Mouse (Mus musculus) liver, embryonic 15.5 days (tissue): ENCODE data around the gene Cpvl. TPM values are rescaled to one million over a fixed set of nuclear protein-coding genes. Genes with fewer than 3 reads are reported as not detected.

Source experiments
- ATAC-seq: fragments of 200-750 bp; cut with Nextera tagmentation; 2 replicates; pipeline ENCODE4 v1.8.0; 2017; ENCODE audit warnings: moderate number of reproducible peaks, mild to moderate bottlenecking, moderate library complexity; ENCODE audit not compliant: insufficient read depth
- H3K27ac ChIP-seq: fragments of 300-500 bp; sonication (generic); replicated peaks from 2 replicates; pipeline ENCODE4 v1.5.1; 2015; ENCODE audit warnings: mild to moderate bottlenecking, inconsistent platforms
- H3K27me3 ChIP-seq: fragments of 300-500 bp; sonication (generic); 2 replicates; pipeline ENCODE4 v1.6.1; 2015; ENCODE audit warnings: mild to moderate bottlenecking, inconsistent platforms
- H3K36me3 ChIP-seq: fragments of 300-500 bp; sonication (generic); replicated peaks from 2 replicates; pipeline ENCODE4 v1.6.1; 2015; ENCODE audit warnings: moderate library complexity, mild to moderate bottlenecking, inconsistent platforms
- H3K4me1 ChIP-seq: fragments of 300-500 bp; sonication (generic); replicated peaks from 2 replicates; pipeline ENCODE4 v1.6.1; 2015; ENCODE audit warnings: inconsistent platforms
- H3K4me2 ChIP-seq: fragments of 300-500 bp; sonication (generic); 2 replicates; pipeline ENCODE4 v1.6.1; 2015; ENCODE audit warnings: moderate library complexity, mild to moderate bottlenecking, inconsistent platforms
- H3K4me3 ChIP-seq: fragments of 300-500 bp; sonication (generic); replicated peaks from 2 replicates; pipeline ENCODE4 v1.5.1; 2015; ENCODE audit warnings: mild to moderate bottlenecking, inconsistent platforms
- H3K9ac ChIP-seq: fragments of 300-500 bp; sonication (generic); 2 replicates; pipeline ENCODE4 v1.6.1; 2015; ENCODE audit warnings: moderate library complexity, mild to moderate bottlenecking, inconsistent platforms
- H3K9me3 ChIP-seq: fragments of 300-500 bp; sonication (generic); replicated peaks from 2 replicates; pipeline ENCODE4 v1.6.1; 2016; ENCODE audit warnings: inconsistent platforms
- WGBS: fragments of 180-500 bp; shearing (Covaris S2); methylation state at CpG from one replicate; pipeline ENCODE4 v1.1.7; 2015; ENCODE audit warnings: mixed read lengths; ENCODE audit not compliant: insufficient replicate concordance; 5-methylcytosine and 5-hydroxymethylcytosine counted together
- polyA plus RNA-seq: library from polyadenylated mRNA; unstranded; fragments of >200 nt; fragmentation: Nextera tagmentation; extraction: Ambion mirVana; gene quantifications from 2 replicates; pipeline ENCODE4 v1.2.1, GENCODE M21; 2015

Gene Cpvl
- polyA plus RNA-seq, 1 experiment from 2014 or later: not detected

DNA sequence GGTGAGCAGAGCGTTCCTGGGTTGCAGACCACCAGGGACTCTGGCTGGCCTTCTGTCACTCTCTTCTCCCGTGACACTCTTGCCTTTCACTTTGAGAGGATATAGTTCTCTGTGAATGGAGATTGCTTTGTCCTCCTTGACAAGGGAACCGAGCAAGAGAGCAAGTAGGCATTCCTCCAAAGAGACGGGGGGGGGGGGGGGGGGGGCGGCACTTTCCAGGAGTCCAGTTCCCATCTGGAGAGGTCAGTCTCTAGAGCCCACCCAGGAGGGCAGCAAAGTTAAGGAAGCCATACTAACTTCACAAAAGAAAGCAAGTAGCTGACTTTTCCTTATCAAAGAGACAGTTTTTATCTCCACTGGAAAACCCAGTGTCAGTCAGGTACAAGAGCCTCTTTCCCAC, 69.0 kb downstream of the Cpvl start:
- ATAC-seq: no peak
- Histone ChIP-seq H3K9me3 (no peaks in the 10 kb centered on the region), H3K4me2 (no peak overlapping the region), H3K27me3 (no peaks in the 10 kb centered on the region), H3K4me3 (no peak overlapping the region), H3K36me3 (no peaks in the 10 kb centered on the region), H3K9ac (no peak overlapping the region), H3K27ac (no peak overlapping the region), H3K4me1 (peaks cover 14% of the 10 kb centered on the region)
- WGBS: 41% methylated on average over 5 of the region's 5 CpGs

DNA sequence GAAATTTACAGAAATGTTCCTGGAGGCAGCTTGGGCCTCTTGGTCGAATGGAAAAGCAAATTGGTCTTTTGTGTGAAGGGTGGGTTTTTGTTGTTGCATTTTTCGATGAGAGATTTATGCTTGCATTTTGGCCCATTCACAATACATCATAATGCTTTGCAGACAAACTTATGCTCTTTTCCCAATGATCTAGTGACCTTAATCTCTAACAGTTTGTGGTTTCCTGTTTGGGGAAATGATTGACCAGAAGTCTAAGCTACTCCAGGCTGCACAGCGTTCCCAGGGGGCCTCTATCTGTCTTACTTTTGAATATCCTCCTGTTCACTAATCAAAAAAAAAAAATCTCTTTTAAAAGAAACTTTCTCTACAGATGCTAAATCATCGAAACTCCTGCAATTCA, 71.6 kb downstream of the Cpvl start:
- no peaks in the 10 kb centered on the region for H3K27me3 ChIP-seq
- no peaks in the 10 kb centered on the region for H3K9me3 ChIP-seq
- no peak overlapping the region for H3K4me3 ChIP-seq
- H3K27ac ChIP-seq: no peak overlapping the region
- H3K9ac ChIP-seq: no peak overlapping the region
- H3K4me2 ChIP-seq: no peak overlapping the region
- ATAC-seq: no peak
- WGBS: 10% methylated on average over 4 of the region's 4 CpGs
- no peaks in the 10 kb centered on the region for H3K36me3 ChIP-seq
- peaks cover 14% of the 10 kb centered on the region for H3K4me1 ChIP-seq

DNA sequence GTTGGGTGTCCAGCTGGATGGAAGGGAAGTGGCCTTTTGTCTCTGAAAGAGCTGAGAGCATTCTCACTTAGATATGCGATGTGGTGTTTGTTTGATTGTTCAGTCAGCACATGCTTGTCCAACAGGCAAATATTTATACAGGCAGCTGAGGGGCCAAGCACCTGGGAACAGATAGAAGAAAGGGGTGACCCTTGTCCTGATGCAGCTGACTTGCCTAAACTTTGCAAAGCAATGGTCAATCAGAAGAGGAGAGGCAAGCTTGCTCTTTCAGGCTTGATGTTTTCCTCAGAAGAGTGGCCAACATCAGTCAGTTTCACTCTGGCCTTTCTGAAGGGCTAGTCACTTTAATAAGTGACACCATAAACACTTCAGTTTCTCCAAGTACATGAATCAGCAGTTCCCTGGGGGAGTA, 72.4 kb downstream of the Cpvl start:
- ATAC-seq: no peak
- no peak overlapping the region for H3K4me2 ChIP-seq
- 15% methylated on average over 1 of the region's 1 CpGs for WGBS

DNA sequence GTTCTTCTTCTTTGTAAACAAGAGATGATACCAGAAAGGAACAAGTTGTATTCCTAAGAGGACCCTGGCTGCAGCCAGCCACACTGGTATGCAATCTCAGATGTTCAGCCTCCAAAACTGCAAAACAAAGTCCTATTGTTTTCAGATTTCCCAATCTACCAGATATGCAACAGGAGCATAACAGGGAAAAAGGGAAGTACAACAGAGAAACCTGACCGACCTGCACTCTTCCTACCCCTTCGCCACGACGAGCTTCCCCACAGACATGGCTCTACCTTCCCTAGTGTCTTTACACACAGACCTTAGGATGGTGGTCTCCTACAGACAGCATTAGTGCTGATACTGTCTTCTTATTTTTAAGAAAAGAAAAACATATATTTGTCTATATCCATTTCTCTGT, 72.9 kb downstream of the Cpvl start:
- no peaks in the 10 kb centered on the region for H3K9me3 ChIP-seq
- 30% methylated on average over 4 of the region's 4 CpGs for WGBS
- H3K4me2 ChIP-seq: no peak overlapping the region
- H3K4me3 ChIP-seq: no peak overlapping the region
- no peaks in the 10 kb centered on the region for H3K27me3 ChIP-seq
- H3K36me3 ChIP-seq: no peaks in the 10 kb centered on the region
- H3K4me1 ChIP-seq: peaks cover 14% of the 10 kb centered on the region
- no peak overlapping the region for H3K27ac ChIP-seq
- ATAC-seq: no peak
- H3K9ac ChIP-seq: no peak overlapping the region

More for the DNA sequence above, 72.4 kb downstream of the Cpvl start:
- H3K27me3 ChIP-seq: no peaks in the 10 kb centered on the region
- no peaks in the 10 kb centered on the region for H3K9me3 ChIP-seq
- H3K4me3 ChIP-seq: no peak overlapping the region
- peaks cover 14% of the 10 kb centered on the region for H3K4me1 ChIP-seq
- H3K36me3 ChIP-seq: no peaks in the 10 kb centered on the region
- H3K9ac ChIP-seq: no peak overlapping the region
- no peak overlapping the region for H3K27ac ChIP-seq

DNA sequence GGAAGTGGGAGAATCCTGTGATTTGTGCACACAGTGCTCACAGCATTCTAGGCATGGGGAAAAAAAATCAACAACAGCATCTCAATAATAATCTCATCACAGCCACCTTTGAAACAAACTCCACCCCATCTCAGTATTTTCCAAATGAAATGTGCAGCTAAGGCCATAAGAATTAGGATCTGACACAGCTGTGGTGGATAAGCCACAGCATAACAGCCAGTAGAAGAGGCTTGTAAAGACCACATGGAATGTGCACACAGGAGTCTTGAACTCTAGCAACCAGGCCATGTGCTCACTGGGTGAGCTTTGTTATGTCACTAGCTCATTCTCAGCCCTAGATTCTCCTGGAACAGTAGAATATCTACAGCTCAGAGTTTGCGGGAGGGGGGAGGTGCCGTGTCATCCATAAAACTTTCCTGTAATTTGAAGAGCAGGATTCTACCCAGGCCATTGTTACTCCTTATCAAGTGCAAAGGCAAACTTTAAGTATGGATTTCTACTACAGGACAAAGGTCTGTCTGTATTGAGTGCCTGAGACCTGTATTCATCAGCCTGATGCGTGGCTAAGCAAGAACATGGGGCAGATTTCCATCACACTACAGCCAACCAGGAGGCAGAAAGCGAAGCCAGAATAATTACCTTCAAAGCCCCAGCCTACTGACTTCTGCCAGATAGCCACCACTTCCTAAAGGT, 73.6 kb downstream of the Cpvl start:
- H3K9me3 ChIP-seq: no peaks in the 10 kb centered on the region
- no peak overlapping the region for H3K9ac ChIP-seq
- peaks cover 14% of the 10 kb centered on the region for H3K4me1 ChIP-seq
- no peak overlapping the region for H3K4me2 ChIP-seq
- 59% methylated on average over 4 of the region's 4 CpGs for WGBS
- H3K27ac ChIP-seq: no peak overlapping the region
- H3K4me3 ChIP-seq: no peak overlapping the region
- ATAC-seq: no peak
- H3K36me3 ChIP-seq: no peaks in the 10 kb centered on the region
- H3K27me3 ChIP-seq: no peaks in the 10 kb centered on the region

DNA sequence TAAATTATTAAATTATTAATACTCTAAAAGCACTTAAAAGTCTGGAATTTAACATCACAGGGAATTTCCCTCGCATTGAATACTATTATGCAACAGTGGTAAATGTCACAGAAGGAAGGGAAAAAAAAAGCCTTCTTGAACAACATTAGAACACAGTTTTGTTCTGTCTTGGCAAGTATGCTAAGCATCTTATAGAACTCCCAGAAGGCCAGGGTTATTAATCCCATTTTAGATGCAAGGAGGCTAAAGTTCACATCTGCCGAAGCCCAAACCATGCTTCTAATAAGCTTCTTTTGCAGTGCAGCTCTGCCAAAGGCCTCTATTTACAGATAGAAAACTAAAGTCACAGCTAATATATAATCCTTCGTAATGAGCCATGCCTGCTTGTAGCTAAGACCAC, 74.3 kb downstream of the Cpvl start:
- Histone ChIP-seq H3K4me3 (no peak overlapping the region), H3K9ac (no peak overlapping the region), H3K9me3 (no peaks in the 10 kb centered on the region), H3K36me3 (no peaks in the 10 kb centered on the region), H3K27me3 (no peaks in the 10 kb centered on the region), H3K27ac (no peak overlapping the region), H3K4me2 (no peak overlapping the region), H3K4me1 (peaks cover 14% of the 10 kb centered on the region)
- ATAC-seq: no peak
- 55% methylated on average over 3 of the region's 3 CpGs for WGBS

DNA sequence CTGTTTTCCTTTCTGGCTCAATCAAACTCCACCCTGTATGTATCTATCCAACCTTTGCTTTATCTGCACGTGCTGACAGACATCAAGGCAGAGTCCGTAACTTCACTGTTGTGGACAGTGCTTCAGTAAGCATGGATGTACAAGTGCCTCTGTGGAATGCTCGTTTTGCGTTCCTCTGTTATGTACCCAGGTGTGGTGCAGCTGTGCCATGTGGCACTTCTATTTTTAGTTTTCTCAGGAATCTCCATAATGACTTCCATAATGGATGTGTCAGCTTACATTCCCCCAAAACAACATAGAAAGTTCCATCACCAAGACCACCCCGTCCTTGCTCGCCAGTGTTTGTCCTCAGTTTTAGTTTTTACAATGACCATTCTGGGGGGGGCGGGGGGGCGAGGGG, 76.7 kb downstream of the Cpvl start:
- ATAC-seq: no peak
- WGBS: 62% methylated on average over 8 of the region's 8 CpGs
- no peak overlapping the region for H3K27ac ChIP-seq

DNA sequence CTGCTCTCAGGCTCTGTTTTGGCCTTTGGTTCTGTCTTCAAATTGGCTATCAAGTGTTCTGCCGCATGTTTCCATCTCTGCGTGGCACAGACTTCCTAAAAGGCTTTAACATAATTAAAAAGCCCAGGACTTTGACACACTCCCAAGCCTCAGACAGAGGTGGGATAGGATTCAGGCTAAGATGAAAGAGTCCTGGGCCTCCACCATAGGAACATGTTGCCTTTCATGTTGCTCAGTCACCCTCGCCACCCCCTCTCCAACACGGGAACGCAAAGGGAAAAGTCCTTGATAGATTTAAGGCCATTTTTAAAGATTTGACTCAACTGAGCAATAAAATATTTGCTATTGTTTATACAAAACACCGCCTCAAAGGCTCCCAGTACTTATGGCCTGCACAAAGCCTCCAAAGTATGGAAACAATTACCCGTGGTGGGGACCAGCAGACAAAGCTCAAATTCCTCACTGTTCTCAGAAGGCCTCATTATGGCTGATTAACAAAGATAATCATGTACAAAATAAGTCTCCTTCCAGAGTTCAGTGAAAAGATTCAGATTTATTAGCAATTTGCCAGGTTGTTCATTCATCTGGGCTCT, 80.5 kb downstream of the Cpvl start:
- no peaks in the 10 kb centered on the region for H3K36me3 ChIP-seq
- no peak for ATAC-seq
- WGBS: 69% methylated on average over 7 of the region's 7 CpGs

More for the DNA sequence above, 76.7 kb downstream of the Cpvl start:
- H3K9ac ChIP-seq: no peak overlapping the region
- no peak overlapping the region for H3K4me2 ChIP-seq
- no peak overlapping the region for H3K4me3 ChIP-seq
- H3K27me3 ChIP-seq: no peaks in the 10 kb centered on the region
- H3K36me3 ChIP-seq: no peaks in the 10 kb centered on the region
- peaks cover 16% of the 10 kb centered on the region for H3K4me1 ChIP-seq
- H3K9me3 ChIP-seq: no peaks in the 10 kb centered on the region

DNA sequence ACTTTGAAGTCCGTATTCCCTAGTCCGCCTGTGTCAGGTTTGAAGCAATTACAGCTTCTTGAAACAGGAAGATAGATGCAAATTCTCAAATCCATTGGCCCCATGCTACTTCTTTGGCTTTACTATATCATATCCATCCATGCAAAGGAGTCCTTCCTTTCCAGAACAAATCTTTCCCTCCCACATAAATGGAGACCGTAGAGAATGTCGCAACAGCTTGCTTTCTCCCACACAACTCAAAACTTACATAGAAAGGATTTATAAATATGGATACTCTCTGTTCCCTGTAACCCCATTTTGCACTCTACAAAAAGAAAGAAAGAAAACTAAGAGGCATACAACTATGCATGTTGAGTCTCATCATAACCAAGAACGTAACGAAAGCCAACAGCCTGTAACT, 81.3 kb downstream of the Cpvl start:
- Histone ChIP-seq H3K36me3 (no peaks in the 10 kb centered on the region), H3K9ac (no peak overlapping the region), H3K4me3 (no peak overlapping the region), H3K27me3 (no peaks in the 10 kb centered on the region), H3K9me3 (no peaks in the 10 kb centered on the region), H3K4me2 (no peak overlapping the region), H3K27ac (no peak overlapping the region), H3K4me1 (peaks cover 7% of the 10 kb centered on the region; the same call in 1 of the 2 replicates)
- ATAC-seq: no peak
- 71% methylated on average over 6 of the region's 6 CpGs for WGBS

More for the DNA sequence above, 80.5 kb downstream of the Cpvl start:
- H3K9me3 ChIP-seq: no peaks in the 10 kb centered on the region
- H3K4me2 ChIP-seq: no peak overlapping the region
- no peak overlapping the region for H3K4me3 ChIP-seq
- no peaks in the 10 kb centered on the region for H3K27me3 ChIP-seq
- peaks cover 7% of the 10 kb centered on the region; the same call in 1 of the 2 replicates for H3K4me1 ChIP-seq
- H3K27ac ChIP-seq: no peak overlapping the region
- no peak overlapping the region for H3K9ac ChIP-seq

DNA sequence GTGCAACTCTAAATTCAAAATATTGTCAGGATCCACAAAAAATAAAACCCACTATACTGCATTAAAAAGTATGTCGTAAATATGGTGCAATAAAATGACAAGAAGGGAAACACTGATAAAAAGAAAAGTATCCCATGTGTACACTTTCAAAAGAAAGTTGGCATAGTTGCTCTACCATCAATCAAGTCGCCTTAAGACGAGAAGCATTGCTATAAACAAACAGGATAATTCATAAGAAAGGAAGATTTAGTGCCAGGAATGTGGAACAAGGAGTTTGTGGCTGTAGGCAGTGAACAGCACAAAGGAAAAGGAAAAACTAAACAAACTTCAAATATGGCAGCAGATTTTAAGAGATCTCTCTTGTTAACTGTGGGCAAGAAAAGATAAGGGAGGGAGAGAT, 84.7 kb downstream of the Cpvl start:
- no peak overlapping the region for H3K4me3 ChIP-seq
- H3K27me3 ChIP-seq: no peaks in the 10 kb centered on the region
- no peak overlapping the region for H3K4me2 ChIP-seq
- no peaks in the 10 kb centered on the region for H3K9me3 ChIP-seq
- no peaks in the 10 kb centered on the region for H3K36me3 ChIP-seq
- WGBS: 53% methylated on average over 3 of the region's 3 CpGs
- no peak for ATAC-seq
- H3K27ac ChIP-seq: no peak overlapping the region
- H3K4me1 ChIP-seq: peaks cover 7% of the 10 kb centered on the region; the same call in 1 of the 2 replicates
- H3K9ac ChIP-seq: no peak overlapping the region

DNA sequence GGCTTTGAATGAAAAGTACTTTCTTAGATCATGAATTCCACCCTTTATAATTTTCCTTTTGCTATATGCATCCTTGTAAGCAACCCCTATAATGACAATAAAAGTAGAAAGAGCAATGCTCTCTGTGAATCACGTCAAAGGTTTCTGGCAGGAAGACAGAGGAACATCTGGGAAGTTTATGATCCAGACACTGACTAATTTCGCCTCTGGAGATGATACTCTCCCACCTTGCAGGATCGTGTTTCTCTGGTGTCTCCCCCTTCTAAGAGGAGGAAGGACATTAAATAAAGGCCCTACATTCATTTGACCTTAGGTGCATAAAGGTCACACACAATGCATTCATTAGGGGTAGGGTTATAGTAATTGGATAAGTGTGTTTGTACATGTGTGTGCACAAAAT, 87.4 kb downstream of the Cpvl start:
- H3K27ac ChIP-seq: no peak overlapping the region
- H3K9me3 ChIP-seq: no peaks in the 10 kb centered on the region
- H3K27me3 ChIP-seq: no peaks in the 10 kb centered on the region
- H3K9ac ChIP-seq: no peak overlapping the region
- WGBS: 47% methylated on average over 3 of the region's 3 CpGs
- no peak for ATAC-seq
- no peak overlapping the region for H3K4me3 ChIP-seq
- H3K4me2 ChIP-seq: no peak overlapping the region
- no peaks in the 10 kb centered on the region for H3K4me1 ChIP-seq
- no peaks in the 10 kb centered on the region for H3K36me3 ChIP-seq

DNA sequence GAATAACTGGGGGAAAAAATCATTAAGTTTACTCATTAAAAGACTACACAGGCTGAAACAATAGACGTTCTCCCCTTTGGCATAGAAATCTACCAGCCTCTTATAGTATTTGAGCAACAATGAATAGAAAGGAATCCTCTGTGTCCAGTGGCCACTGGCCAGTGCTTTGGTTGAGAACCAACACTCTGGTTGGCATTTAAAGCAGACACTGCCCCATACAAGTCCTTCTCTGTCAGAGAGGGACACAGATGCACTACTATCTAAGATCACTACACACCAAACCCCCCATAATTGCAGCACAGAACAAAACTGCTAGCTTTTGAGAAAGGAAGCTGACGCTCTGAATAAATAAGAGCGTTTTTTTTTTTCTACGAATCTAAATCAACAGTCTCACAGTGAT, 93.5 kb downstream of the Cpvl start:
- Histone ChIP-seq H3K4me1 (no peaks in the 10 kb centered on the region), H3K4me3 (no peak overlapping the region), H3K27me3 (no peaks in the 10 kb centered on the region), H3K9me3 (no peaks in the 10 kb centered on the region), H3K27ac (no peak overlapping the region), H3K9ac (no peak overlapping the region), H3K4me2 (no peak overlapping the region), H3K36me3 (no peaks in the 10 kb centered on the region)
- ATAC-seq: no peak
- WGBS: 55% methylated on average over 4 of the region's 4 CpGs
